Comparison of ENCODE assay signal across 8 mouse cellular contexts in the genomic region with DNA sequence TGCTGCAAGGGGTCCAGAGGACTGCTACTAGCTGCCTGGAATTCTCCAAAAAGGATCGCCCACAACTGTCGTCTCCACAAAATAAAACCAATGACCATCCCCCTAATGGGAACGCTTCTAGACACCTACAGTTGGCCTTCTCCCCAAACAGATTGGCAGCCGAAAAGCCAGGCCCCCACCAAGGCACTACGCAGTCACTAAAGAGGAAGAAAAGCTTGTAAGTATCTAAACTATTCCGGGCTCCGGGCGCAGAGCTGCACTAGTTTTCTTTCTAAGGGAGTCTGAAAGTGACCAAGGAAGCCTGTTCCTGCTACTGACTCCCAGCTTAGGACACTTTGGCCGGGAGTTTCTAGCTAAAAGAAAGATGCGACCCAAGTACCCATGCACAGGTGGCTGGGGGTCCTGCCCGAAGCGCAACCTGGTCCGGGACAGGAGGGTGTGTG. TPM values are rescaled to one million over a fixed set of nuclear protein-coding genes. Genes with fewer than 3 reads are reported as not detected.
A peak's percentile ranks its signal among the peaks of the same experiment; 100 is the strongest.
DNase-seq lines count a peak whose midpoint lies in the region; ATAC-seq lines count a peak whose summit lies in the region.

No protein-coding gene starts in this region.

- H3K9me3 ChIP-seq in lung, embryonic 15.5 days = no peaks in the 10 kb centered on the region
- no peaks in the 10 kb centered on the region for H3K9me3 ChIP-seq in hindbrain, embryonic 10.5 days
- no peaks in the 10 kb centered on the region for H3K9me3 ChIP-seq in midbrain, embryonic 11.5 days (ENCODE audit: control insufficient read depth, low read length)

- H3K4me3 ChIP-seq in lung, embryonic 15.5 days = peak overlapping the region; percentile 62
- peak overlapping the region; percentile 87 for H3K4me3 ChIP-seq in hindbrain, embryonic 10.5 days
- peak overlapping the region; percentile 65 for H3K4me3 ChIP-seq in midbrain, embryonic 11.5 days (ENCODE audit: low read depth, low read length)

- peak overlapping the region; percentile 99 for H3K4me2 ChIP-seq in lung, embryonic 15.5 days
- H3K4me2 ChIP-seq in midbrain, embryonic 11.5 days = peak overlapping the region; percentile 86

- no peak overlapping the region for H3K27ac ChIP-seq in lung, embryonic 15.5 days
- H3K27ac ChIP-seq in hindbrain, embryonic 10.5 days = peak overlapping the region; percentile 93
- H3K27ac ChIP-seq in midbrain, embryonic 11.5 days (ENCODE audit: low read depth, low read length) = no peak overlapping the region

- H3K4me1 ChIP-seq in lung, embryonic 15.5 days = peaks cover 7% of the 10 kb centered on the region; the same call in 1 of the 2 replicates
- H3K4me1 ChIP-seq in hindbrain, embryonic 10.5 days (replicated peaks) = peaks cover 15% of the 10 kb centered on the region
- H3K4me1 ChIP-seq in midbrain, embryonic 11.5 days (ENCODE audit: control insufficient read depth, insufficient read depth, low read length) = peaks cover 7% of the 10 kb centered on the region; the same call in 1 of the 2 replicates

- no peaks in the 10 kb centered on the region for H3K36me3 ChIP-seq in lung, embryonic 15.5 days
- no peaks in the 10 kb centered on the region for H3K36me3 ChIP-seq in hindbrain, embryonic 10.5 days
- H3K36me3 ChIP-seq in midbrain, embryonic 11.5 days (ENCODE audit: control insufficient read depth, insufficient read depth, low read length) = no peaks in the 10 kb centered on the region

- peaks cover 5% of the 10 kb centered on the region; the same call in 1 of the 2 replicates for H3K27me3 ChIP-seq in lung, embryonic 15.5 days
- peaks cover 12% of the 10 kb centered on the region for H3K27me3 ChIP-seq in hindbrain, embryonic 10.5 days (ENCODE audit: insufficient read depth, poor library complexity, severe bottlenecking)
- H3K27me3 ChIP-seq in midbrain, embryonic 11.5 days (ENCODE audit: control insufficient read depth, insufficient read depth, low read length) = no peaks in the 10 kb centered on the region; the same call in 1 of the 2 replicates

- peak overlapping the region; percentile 29; the same call in 1 of the 2 replicates for H3K9ac ChIP-seq in lung, embryonic 15.5 days
- H3K9ac ChIP-seq in midbrain, embryonic 11.5 days (ENCODE audit: low read length) = peak overlapping the region; percentile 75

- DNase-seq in adrenal gland, postnatal 14 days = peak; percentile 4
- no peak for DNase-seq in adrenal gland, postnatal 25 days
- no peak for DNase-seq in lung, adult 18-20 months
- no peak for DNase-seq in hindbrain, embryonic 10.5 days (ENCODE audit: low spot score)
- DNase-seq in midbrain, embryonic 11.5 days (ENCODE audit: low spot score, missing footprints) = peak; percentile 93
- no peak for DNase-seq in thymus, postnatal 36 days

- no peak for ATAC-seq in lung, embryonic 15.5 days (ENCODE audit: borderline replicate concordance, extremely low read depth, low FRiP score, low TSS enrichment)
- ATAC-seq in midbrain, embryonic 11.5 days (ENCODE audit: low FRiP score) = no peak
- ATAC-seq in monocyte, adult 5-6 weeks (replicated peaks; ENCODE audit: insufficient number of reproducible peaks, low FRiP score, low TSS enrichment, poor library complexity, severe bottlenecking) = no peak

- 2% methylated on average over 13 of the region's 13 CpGs for WGBS in lung, embryonic 15.5 days
- WGBS in hindbrain, embryonic 10.5 days = 2% methylated on average over 13 of the region's 13 CpGs
- whole genome bisulfite sequencing in midbrain, embryonic 11.5 days = 3% methylated on average over 13 of the region's 13 CpGs

RNA-seq across cellular contexts. Expression of a gene that starts 0.7 kb away (rescaled TPM):
- total RNA-seq in adrenal gland, postnatal 14 days (2021) = 20.8 and 22.1 TPM in 2 replicates
- total RNA-seq in adrenal gland, postnatal 25 days (2021) = 13.6 and 21.8 TPM in 2 replicates
- 0.55 and 1.0 TPM in 2 replicates for polyA plus RNA-seq in lung, embryonic 15.5 days (2015; fragmentation: Nextera tagmentation; extraction: Ambion mirVana)
- polyA plus RNA-seq in hindbrain, embryonic 10.5 days (2016; fragmentation: Nextera tagmentation; extraction: Ambion mirVana) = 6.2 and 6.5 TPM in 2 replicates
- polyA plus RNA-seq in midbrain, embryonic 11.5 days (2014; fragmentation: Nextera tagmentation; extraction: Ambion mirVana) = 3.7 and 5.8 TPM in 2 replicates
- total RNA-seq in monocyte, adult 5-6 weeks (2017) = not detected in 3 replicates

Comparison
In these comparisons a context has a peak if more than half of its experiments do, and no peak if none do; other contexts are left out.
1. DNase-seq: peak in adrenal gland, postnatal 14 days (single experiment) and midbrain, embryonic 11.5 days (single experiment); none in adrenal gland, postnatal 25 days (single experiment), lung, adult 18-20 months (0 of 2), hindbrain, embryonic 10.5 days (single experiment) and thymus, postnatal 36 days (0 of 2).
2. RNA of a gene that starts 0.7 kb away (total RNA-seq): 13.6 to 21.8 TPM in adrenal gland, postnatal 25 days and 20.8 to 22.1 TPM in adrenal gland, postnatal 14 days; not detected in monocyte, adult 5-6 weeks; every median in the first group is over 10 times any median in the second.
3. Peak in every context shown above with its lines, with median percentiles within 50 percentile points of each other: H3K4me3 ChIP-seq.